Mouse (Mus musculus): ENCODE results near the gene Camsap3. TPM values are rescaled to one million over a fixed set of nuclear protein-coding genes. Genes with fewer than 3 reads are reported as not detected.
A peak's percentile ranks its signal among the peaks of the same experiment; 100 is the strongest.

Gene Camsap3
- total and polyA plus RNA-seq, 3 experiments, result 0.36 to 0.51 TPM; not detected in 1

DNA sequence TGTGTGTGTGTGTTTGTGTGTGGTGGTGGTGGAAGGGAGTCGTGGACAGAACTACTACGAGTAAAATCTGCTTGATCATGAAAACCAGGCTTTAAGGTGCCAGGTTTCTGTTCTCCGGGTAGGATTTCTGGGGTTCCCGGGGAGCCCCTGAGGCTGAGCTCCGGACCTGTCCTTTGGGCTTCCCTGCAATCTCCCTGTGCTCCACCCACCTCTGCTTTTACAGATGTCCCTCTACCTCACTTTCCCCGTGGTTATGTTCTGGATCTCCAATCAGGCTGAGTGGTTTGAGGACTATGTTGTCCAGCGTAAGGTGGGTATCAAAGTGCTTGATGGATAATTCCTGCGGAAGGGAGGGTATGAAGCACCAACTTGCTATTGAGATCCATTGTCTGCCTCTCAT lies 35.0 kb downstream of the Camsap3 start:
- dilution Hi-C loops (cut with MboI; ENCODE audit: extremely low pct_ligation_motif_present, extremely low pct_unique_long_range_greater_than_20kb, low sequenced_read_pairs), result no loop called here
- Histone ChIP-seq H3K36me3 (replicated peaks in 1 of 2; ENCODE audit: control insufficient read depth in 1 of 2, insufficient read depth in 1 of 2, low read length in 1 of 2) (peaks cover 24 to 61% of the 10 kb centered on the region in 2 experiments), H3K27me3 (replicated peaks) (no peaks in the 10 kb centered on the region), H3K9ac (ENCODE audit: insufficient read depth, low read depth) (peak overlapping the region; percentile 77), H3K4me2 (ENCODE audit: insufficient read depth, low read depth, poor library complexity, severe bottlenecking) (peak overlapping the region; percentile 41), H3K4me1 (ENCODE audit: control insufficient read depth in 1 of 2, insufficient read depth in 2 of 2) (peaks cover 6 to 27% of the 10 kb centered on the region in 2 experiments), H3K27ac (ENCODE audit: insufficient read depth, low read depth) (no peak overlapping the region), H3K79me2 (replicated peaks; ENCODE audit: control insufficient read depth, extremely low read depth, insufficient read depth, poor library complexity, severe bottlenecking) (peaks cover 25% of the 10 kb centered on the region), H3K9me3 (replicated peaks; ENCODE audit: low read length) (no peaks in the 10 kb centered on the region), H3K4me3 (replicated peaks in 1 of 3; ENCODE audit: low read depth in 2 of 3, low read length in 2 of 3, poor library complexity in 1 of 3) (peak overlapping the region; percentile 72 to 93 (median 90))
- TF ChIP-seq MXI1 (IDR thresholded peaks at IDR 0.05; ENCODE audit: low read depth, low read length), result no peak
- no peak for TF ChIP-seq SMC3 (IDR thresholded peaks at IDR 0.05; ENCODE audit: low read depth, low read length)
- no peak for TF ChIP-seq POLR2A (IDR thresholded peaks at IDR 0.05; ENCODE audit: low read depth, low read length)
- no peak for TF ChIP-seq POLR2AphosphoS2 (IDR thresholded peaks at IDR 0.05; ENCODE audit: low read depth, low read length)
- TF ChIP-seq CTCF (conservative IDR thresholded peaks at IDR 0.05 in 1 of 2, IDR thresholded peaks at IDR 0.05 in 1 of 2; ENCODE audit: low read depth in 2 of 2, low read length in 2 of 2), result no peak
- TF ChIP-seq MAFK (IDR thresholded peaks at IDR 0.05; ENCODE audit: insufficient replicate concordance, low read length), result no peak
- no peak for TF ChIP-seq ZNF384 (IDR thresholded peaks at IDR 0.05; ENCODE audit: low read depth, low read length)
- no peak for TF ChIP-seq ETS1 (conservative IDR thresholded peaks at IDR 0.05; ENCODE audit: low read depth, low read length)
- TF ChIP-seq RAD21 (IDR thresholded peaks at IDR 0.05; ENCODE audit: low read depth, low read length), result no peak
- no peak for TF ChIP-seq USF2 (conservative IDR thresholded peaks at IDR 0.05; ENCODE audit: low read depth, low read length)
- no peak for TF ChIP-seq MAZ (IDR thresholded peaks at IDR 0.05; ENCODE audit: low read depth, low read length)
- no peak for TF ChIP-seq TBP (conservative IDR thresholded peaks at IDR 0.05; ENCODE audit: low read depth, low read length)
- no peak for TF ChIP-seq CHD2 (IDR thresholded peaks at IDR 0.05; ENCODE audit: low read length)
- no peak for TF ChIP-seq MYC (IDR thresholded peaks at IDR 0.05; ENCODE audit: low read depth, low read length)
- no peak for TF ChIP-seq ELF1 (IDR thresholded peaks at IDR 0.05; ENCODE audit: low read depth, low read length)
- no peak for TF ChIP-seq JUN (IDR thresholded peaks at IDR 0.05; ENCODE audit: insufficient read depth, low read depth, low read length)
- TF ChIP-seq CHD1 (IDR thresholded peaks at IDR 0.05; ENCODE audit: low read depth, low read length), result no peak
- no peak for TF ChIP-seq USF1 (IDR thresholded peaks at IDR 0.05; ENCODE audit: low read depth, low read length)
- no peak for TF ChIP-seq KAT2A (IDR thresholded peaks at IDR 0.05; ENCODE audit: insufficient replicate concordance, low read length)
- in situ Hi-C loops (cut with MboI; ENCODE audit: low pct_ligation_motif_present, low pct_unique_long_range_greater_than_20kb, low sequenced_read_pairs), result loop anchor here (10.0 kb wide), 1 partner anchor 47 kb away; no protein-coding TSS in a partner anchor
- no peak for DNase-seq (ENCODE audit: extremely low read depth)

DNA sequence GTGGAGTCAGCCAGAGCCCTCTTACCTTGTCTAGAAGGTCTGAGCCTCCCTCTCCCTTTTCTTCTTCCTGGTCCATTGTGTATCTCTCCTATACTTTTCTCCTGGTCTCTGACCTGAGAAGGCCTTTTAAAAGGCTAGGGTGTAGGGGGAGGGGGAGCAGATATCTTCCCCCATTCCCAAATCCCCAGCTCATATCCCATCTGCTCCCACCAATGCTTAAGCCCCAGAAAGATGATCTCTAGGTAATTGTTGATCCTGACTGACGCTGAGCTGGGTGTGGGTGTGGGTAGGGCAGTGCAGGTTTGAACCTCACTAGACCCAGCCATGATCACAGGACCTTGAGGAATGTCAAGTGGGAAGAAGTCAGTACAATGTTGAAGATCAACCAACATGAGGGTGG lies 38.4 kb downstream of the Camsap3 start, which contains the start of gene Pcp2:
TSS of gene Pcp2 (minus strand) at position 101 of the 400 bp plus-strand sequence.
- Histone ChIP-seq H3K27me3 (replicated peaks) (peaks cover 2% of the 10 kb centered on the region), H3K79me2 (replicated peaks; ENCODE audit: control insufficient read depth, extremely low read depth, insufficient read depth, poor library complexity, severe bottlenecking) (peaks cover 7% of the 10 kb centered on the region), H3K9me3 (replicated peaks; ENCODE audit: low read length) (no peaks in the 10 kb centered on the region), H3K4me1 (ENCODE audit: control insufficient read depth in 1 of 2, insufficient read depth in 2 of 2) (peaks cover 6 to 24% of the 10 kb centered on the region in 2 experiments), H3K36me3 (replicated peaks in 1 of 2; ENCODE audit: control insufficient read depth in 1 of 2, insufficient read depth in 1 of 2, low read length in 1 of 2) (peaks cover 8 to 36% of the 10 kb centered on the region in 2 experiments), H3K4me3 (replicated peaks in 1 of 3; ENCODE audit: low read depth in 2 of 3, low read length in 2 of 3, poor library complexity in 1 of 3) (no peak within 1 kb of the TSS), H3K27ac (ENCODE audit: insufficient read depth, low read depth) (no peak within 1 kb of the TSS), H3K9ac (ENCODE audit: insufficient read depth, low read depth) (no peak within 1 kb of the TSS), H3K4me2 (ENCODE audit: insufficient read depth, low read depth, poor library complexity, severe bottlenecking) (no peak within 1 kb of the TSS)
- in situ Hi-C loops (cut with MboI; ENCODE audit: low pct_ligation_motif_present, low pct_unique_long_range_greater_than_20kb, low sequenced_read_pairs) (loop anchor here (5.0 to 10.0 kb wide), 2 partner anchors 47 to 51 kb away; partner anchors contain the start of gene Fcor), dilution Hi-C loops (cut with MboI; ENCODE audit: extremely low pct_ligation_motif_present, extremely low pct_unique_long_range_greater_than_20kb, low sequenced_read_pairs) (no loop called here)
- no peak for TF ChIP-seq ZMIZ1 (IDR thresholded peaks at IDR 0.05; ENCODE audit: low read depth, low read length)
- no peak for TF ChIP-seq TBP (conservative IDR thresholded peaks at IDR 0.05; ENCODE audit: low read depth, low read length)
- TF ChIP-seq NRF1 (IDR thresholded peaks at IDR 0.05; ENCODE audit: low read depth, low read length), result no peak
- TF ChIP-seq USF2 (conservative IDR thresholded peaks at IDR 0.05; ENCODE audit: low read depth, low read length), result no peak
- no peak for TF ChIP-seq POLR2AphosphoS2 (IDR thresholded peaks at IDR 0.05; ENCODE audit: low read depth, low read length)
- no peak for TF ChIP-seq MAX (IDR thresholded peaks at IDR 0.05; ENCODE audit: low read length)
- no peak for TF ChIP-seq BHLHE40 (IDR thresholded peaks at IDR 0.05; ENCODE audit: low read depth, low read length)
- no peak for TF ChIP-seq HCFC1 (IDR thresholded peaks at IDR 0.05; ENCODE audit: low read depth, low read length)
- TF ChIP-seq TCF12 (IDR thresholded peaks at IDR 0.05; ENCODE audit: low read depth, low read length), result no peak
- TF ChIP-seq RCOR1 (conservative IDR thresholded peaks at IDR 0.05; ENCODE audit: low read depth, low read length), result no peak
- no peak for TF ChIP-seq MAFK (IDR thresholded peaks at IDR 0.05; ENCODE audit: insufficient replicate concordance, low read length)
- no peak for TF ChIP-seq CTCF (conservative IDR thresholded peaks at IDR 0.05 in 1 of 2, IDR thresholded peaks at IDR 0.05 in 1 of 2; ENCODE audit: low read depth in 2 of 2, low read length in 2 of 2)
- TF ChIP-seq JUN (IDR thresholded peaks at IDR 0.05; ENCODE audit: insufficient read depth, low read depth, low read length), result no peak
- no peak for TF ChIP-seq USF1 (IDR thresholded peaks at IDR 0.05; ENCODE audit: low read depth, low read length)
- TF ChIP-seq NELFE (IDR thresholded peaks at IDR 0.05; ENCODE audit: low read depth, low read length), result no peak
- no peak for TF ChIP-seq POLR2A (IDR thresholded peaks at IDR 0.05; ENCODE audit: low read depth, low read length)
- no peak for TF ChIP-seq JUND (conservative IDR thresholded peaks at IDR 0.05; ENCODE audit: low read depth, low read length)
- TF ChIP-seq ZNF384 (IDR thresholded peaks at IDR 0.05; ENCODE audit: low read depth, low read length), result no peak
- no peak for TF ChIP-seq MEF2A (IDR thresholded peaks at IDR 0.05; ENCODE audit: borderline replicate concordance, low read depth, low read length)
- no peak for DNase-seq (ENCODE audit: extremely low read depth)
